Mouse (Mus musculus): ENCODE measurements around the gene Rere. TPM values are rescaled to one million over a fixed set of nuclear protein-coding genes. Genes with fewer than 3 reads are reported as not detected.
A peak's percentile ranks its signal among the peaks of the same experiment; 100 is the strongest.

Rere gene
- total and polyA plus RNA-seq, 2 experiments from 2014 or later: 25.9 to 32.9 TPM

DNA sequence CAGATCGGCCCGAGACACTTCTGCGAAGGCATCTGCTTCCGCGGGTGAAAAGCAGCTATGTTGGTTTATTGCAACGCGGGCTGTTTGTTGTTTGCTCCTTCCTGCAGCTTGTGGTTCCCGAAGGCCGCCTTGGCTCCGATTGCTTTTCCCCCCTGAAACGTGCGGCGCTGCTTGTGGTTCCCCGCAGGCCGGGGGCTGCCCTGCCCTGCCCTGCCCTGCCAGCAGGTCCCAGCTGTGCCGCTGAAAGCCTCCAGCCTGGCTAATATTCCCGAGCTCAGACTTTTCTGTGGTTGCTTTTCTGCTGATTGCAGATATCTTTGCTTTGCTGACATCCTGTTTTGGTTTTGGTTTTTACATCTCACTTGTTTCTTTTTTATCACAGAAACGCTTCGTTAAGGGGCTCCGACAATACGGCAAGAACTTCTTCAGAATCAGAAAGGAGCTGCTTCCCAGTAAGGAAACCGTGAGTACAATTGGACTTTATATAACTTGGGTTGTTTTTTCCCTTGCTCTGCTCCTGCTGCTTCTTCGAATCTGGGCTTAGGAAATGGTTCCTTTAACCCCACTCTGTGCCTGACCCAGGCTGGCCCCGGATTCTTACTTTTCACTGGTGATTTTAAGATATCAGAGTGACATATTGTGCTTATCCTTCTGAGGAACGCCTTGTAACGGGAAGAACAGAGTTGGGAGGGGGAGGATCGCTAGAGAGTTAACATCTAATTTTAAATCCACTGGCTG, 288.6 kb downstream of the Rere start:
- WGBS: 1% methylated on average over 27 of the region's 27 CpGs
- Histone ChIP-seq H3K9me3 (ENCODE audit: low read length) (no peaks in the 10 kb centered on the region), H3K4me1 (ENCODE audit: insufficient read depth, low read length) (peaks cover 20% of the 10 kb centered on the region; the same call in 1 of the 2 replicates), H3K9ac (replicated peaks; ENCODE audit: low read length) (peak overlapping the region; percentile 85), H3K27ac (peak overlapping the region; percentile 95), H3K36me3 (ENCODE audit: insufficient read depth, low read length) (no peaks in the 10 kb centered on the region), H3K27me3 (ENCODE audit: insufficient read depth, low read length) (no peaks in the 10 kb centered on the region), H3K4me2 (ENCODE audit: low read depth, low read length) (peak overlapping the region; percentile 91), H3K4me3 (ENCODE audit: low read length) (peak overlapping the region; percentile 95)
- peak; percentile 65 for ATAC-seq
- peak; percentile 64 for DNase-seq (ENCODE audit: low spot score)
- no peak for TF ChIP-seq CTCF (IDR thresholded peaks at IDR 0.05; ENCODE audit: low read depth)

DNA sequence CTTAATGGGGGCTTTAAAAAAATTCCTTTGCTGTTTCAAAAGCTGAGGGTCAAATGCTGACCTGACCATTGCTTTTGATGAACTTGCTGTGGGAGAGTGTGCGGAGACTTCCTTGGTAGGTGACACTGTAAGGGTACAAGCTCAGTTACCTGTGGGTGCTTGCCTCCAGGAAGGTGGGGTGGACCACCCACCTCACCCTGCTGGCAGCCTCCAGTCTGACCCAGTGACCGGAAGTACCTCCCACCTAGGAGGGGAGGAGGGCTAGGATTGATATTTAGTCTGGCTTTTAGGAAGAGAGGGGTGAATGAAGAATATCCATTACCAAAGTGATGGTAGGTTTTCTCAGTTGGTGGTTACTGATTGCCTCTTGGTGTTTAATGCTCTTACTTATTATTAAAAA, 289.3 kb downstream of the Rere start:
- Histone ChIP-seq H3K9ac (replicated peaks; ENCODE audit: low read length) (no peak overlapping the region), H3K4me2 (ENCODE audit: low read depth, low read length) (peak overlapping the region; percentile 91), H3K36me3 (ENCODE audit: insufficient read depth, low read length) (no peaks in the 10 kb centered on the region), H3K27me3 (ENCODE audit: insufficient read depth, low read length) (no peaks in the 10 kb centered on the region), H3K4me1 (ENCODE audit: insufficient read depth, low read length) (peaks cover 23% of the 10 kb centered on the region; the same call in 1 of the 2 replicates), H3K4me3 (ENCODE audit: low read length) (peak overlapping the region; percentile 95), H3K9me3 (ENCODE audit: low read length) (no peaks in the 10 kb centered on the region), H3K27ac (no peak overlapping the region)
- WGBS: 52% methylated on average over 2 of the region's 2 CpGs
- DNase-seq (ENCODE audit: low spot score) (no peak), ATAC-seq (no peak)
- no peak for TF ChIP-seq CTCF (IDR thresholded peaks at IDR 0.05; ENCODE audit: low read depth)

DNA sequence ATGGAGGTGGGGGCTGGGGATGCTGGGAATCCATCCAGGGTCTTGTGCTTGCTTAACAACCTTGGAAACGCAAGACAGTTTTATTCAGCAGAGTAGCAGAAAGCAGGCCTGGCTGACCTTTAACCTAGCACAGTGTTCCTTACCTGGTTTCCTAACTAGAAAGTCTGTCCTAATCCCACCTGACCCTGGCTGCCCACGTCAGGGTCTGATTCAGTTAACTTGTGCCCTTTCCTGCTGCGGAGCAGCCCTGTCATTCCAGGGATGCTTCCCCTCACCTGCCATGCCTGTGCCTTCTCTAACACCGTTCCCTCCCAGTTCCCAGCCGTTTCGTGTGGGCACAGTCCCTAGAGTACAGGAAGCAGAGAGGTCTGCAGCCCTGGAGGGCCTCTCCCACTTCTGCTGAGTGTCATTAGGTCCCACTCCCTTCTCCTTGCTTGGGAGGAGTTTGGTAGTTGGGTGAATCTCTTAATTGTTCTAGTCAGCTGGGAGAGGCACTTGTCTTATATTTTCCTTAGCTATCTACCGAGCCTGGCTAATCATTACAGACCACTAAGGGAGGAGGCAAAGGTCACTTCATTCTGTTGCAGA, 290.8 kb downstream of the Rere start:
- 61% methylated on average over 7 of the region's 7 CpGs for WGBS
- DNase-seq (ENCODE audit: low spot score) (no peak), ATAC-seq (no peak)
- no peak for TF ChIP-seq CTCF (IDR thresholded peaks at IDR 0.05; ENCODE audit: low read depth)
- Histone ChIP-seq H3K27me3 (ENCODE audit: insufficient read depth, low read length) (no peaks in the 10 kb centered on the region), H3K4me1 (ENCODE audit: insufficient read depth, low read length) (peaks cover 23% of the 10 kb centered on the region; the same call in 1 of the 2 replicates), H3K4me3 (ENCODE audit: low read length) (no peak overlapping the region), H3K4me2 (ENCODE audit: low read depth, low read length) (no peak overlapping the region), H3K9me3 (ENCODE audit: low read length) (no peaks in the 10 kb centered on the region), H3K36me3 (ENCODE audit: insufficient read depth, low read length) (no peaks in the 10 kb centered on the region), H3K27ac (no peak overlapping the region), H3K9ac (replicated peaks; ENCODE audit: low read length) (no peak overlapping the region)

DNA sequence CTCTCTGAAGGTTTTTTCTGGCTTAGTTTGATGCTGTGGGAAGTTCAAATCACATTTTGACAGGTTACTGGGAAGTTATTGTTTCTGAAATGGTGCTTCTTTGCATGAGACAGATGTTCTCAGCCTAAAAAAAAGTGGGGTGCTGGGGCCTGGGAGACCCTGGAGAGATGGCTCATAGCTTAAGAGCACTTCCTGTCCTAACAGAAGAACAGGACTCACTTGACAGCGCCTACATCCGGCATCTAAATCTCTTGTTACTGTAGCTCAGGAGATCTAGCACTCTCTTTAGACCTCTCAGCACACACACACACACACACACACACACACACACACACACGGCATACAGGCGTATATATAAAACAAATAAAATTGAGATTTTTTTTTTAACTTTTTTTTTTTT, 291.5 kb downstream of the Rere start:
- H3K4me1 ChIP-seq (ENCODE audit: insufficient read depth, low read length): peaks cover 23% of the 10 kb centered on the region; the same call in 1 of the 2 replicates
- WGBS: 91% methylated on average over 4 of the region's 4 CpGs
- H3K27ac ChIP-seq: no peak overlapping the region
- no peaks in the 10 kb centered on the region for H3K36me3 ChIP-seq (ENCODE audit: insufficient read depth, low read length)
- H3K4me2 ChIP-seq (ENCODE audit: low read depth, low read length): no peak overlapping the region
- no peak for TF ChIP-seq CTCF (IDR thresholded peaks at IDR 0.05; ENCODE audit: low read depth)
- no peak overlapping the region for H3K4me3 ChIP-seq (ENCODE audit: low read length)
- DNase-seq (ENCODE audit: low spot score): no peak
- H3K27me3 ChIP-seq (ENCODE audit: insufficient read depth, low read length): no peaks in the 10 kb centered on the region
- H3K9me3 ChIP-seq (ENCODE audit: low read length): no peaks in the 10 kb centered on the region
- no peak for ATAC-seq
- H3K9ac ChIP-seq (replicated peaks; ENCODE audit: low read length): no peak overlapping the region

DNA sequence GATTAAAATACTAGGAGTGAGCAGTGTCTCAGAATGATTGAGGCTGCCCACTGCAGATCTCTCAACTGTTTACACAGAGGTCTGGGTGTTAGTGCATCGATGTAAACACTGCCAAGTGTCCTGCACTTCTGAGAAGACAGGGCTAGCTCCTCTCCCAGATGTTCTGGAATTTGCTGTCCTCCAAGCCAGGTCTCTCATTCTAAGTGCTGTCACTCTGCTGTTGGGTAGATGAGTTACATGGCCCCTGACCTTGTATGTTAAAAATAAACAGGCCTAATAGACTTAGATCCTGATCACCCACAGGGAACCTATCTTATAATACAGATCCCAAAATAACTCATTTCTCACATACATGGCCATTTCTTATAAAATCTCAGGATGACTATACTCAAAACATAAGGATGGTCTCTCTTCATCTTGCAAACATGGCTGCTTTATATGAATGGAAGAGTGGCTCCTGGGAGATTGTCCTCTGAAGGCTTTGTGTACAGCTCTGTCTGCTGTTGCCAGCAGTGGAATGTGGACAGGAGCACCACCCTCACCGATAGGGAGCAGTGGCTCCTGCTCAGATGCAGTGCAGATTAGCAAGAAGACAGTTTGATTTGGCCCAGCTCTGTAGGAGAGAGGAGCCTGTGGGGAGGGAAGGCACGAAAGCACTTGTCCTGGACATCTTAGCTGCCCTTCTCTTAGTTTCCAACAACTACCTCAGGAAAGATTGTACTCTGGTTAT, 294.1 kb downstream of the Rere start:
- WGBS: 74% methylated on average over 3 of the region's 3 CpGs
- Histone ChIP-seq H3K4me2 (ENCODE audit: low read depth, low read length) (no peak overlapping the region), H3K9me3 (ENCODE audit: low read length) (no peaks in the 10 kb centered on the region), H3K36me3 (ENCODE audit: insufficient read depth, low read length) (no peaks in the 10 kb centered on the region), H3K27me3 (ENCODE audit: insufficient read depth, low read length) (no peaks in the 10 kb centered on the region), H3K9ac (replicated peaks; ENCODE audit: low read length) (no peak overlapping the region), H3K4me3 (ENCODE audit: low read length) (no peak overlapping the region), H3K4me1 (ENCODE audit: insufficient read depth, low read length) (peaks cover 7% of the 10 kb centered on the region; the same call in 1 of the 2 replicates), H3K27ac (no peak overlapping the region)
- ATAC-seq (no peak), DNase-seq (ENCODE audit: low spot score) (no peak)
- no peak for TF ChIP-seq CTCF (IDR thresholded peaks at IDR 0.05; ENCODE audit: low read depth)

DNA sequence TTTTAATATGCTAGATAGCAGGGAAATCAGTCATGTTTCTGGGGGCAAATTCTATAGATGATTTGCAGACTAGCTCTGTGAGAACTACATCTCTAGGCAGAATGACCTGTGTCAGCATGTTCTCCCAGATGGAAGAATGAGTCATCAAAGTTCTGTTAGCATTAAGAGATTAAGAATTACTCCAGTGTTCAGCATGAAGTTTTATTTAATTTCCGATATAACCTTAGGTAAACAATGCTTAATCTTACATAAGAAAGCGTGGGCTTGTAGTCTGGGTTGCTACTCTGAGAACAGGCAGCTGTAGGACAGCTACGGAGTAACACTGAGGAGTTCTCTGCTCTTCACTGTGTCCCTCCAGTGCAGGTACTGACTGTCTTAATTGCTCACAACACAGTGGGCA, 294.9 kb downstream of the Rere start:
- ATAC-seq (no peak), DNase-seq (ENCODE audit: low spot score) (no peak)
- TF ChIP-seq CTCF (IDR thresholded peaks at IDR 0.05; ENCODE audit: low read depth): no peak
- Histone ChIP-seq H3K27ac (no peak overlapping the region), H3K4me1 (ENCODE audit: insufficient read depth, low read length) (0 out of 2 replicates have a peak, but pooled peaks cover 3% of the 10 kb centered on the region), H3K36me3 (ENCODE audit: insufficient read depth, low read length) (no peaks in the 10 kb centered on the region), H3K9ac (replicated peaks; ENCODE audit: low read length) (no peak overlapping the region), H3K4me3 (ENCODE audit: low read length) (no peak overlapping the region), H3K9me3 (ENCODE audit: low read length) (no peaks in the 10 kb centered on the region), H3K27me3 (ENCODE audit: insufficient read depth, low read length) (no peaks in the 10 kb centered on the region), H3K4me2 (ENCODE audit: low read depth, low read length) (no peak overlapping the region)
- 88% methylated on average over 3 of the region's 3 CpGs for WGBS
